27 mouse cellular contexts compared by ENCODE assay signal in the genomic region with DNA sequence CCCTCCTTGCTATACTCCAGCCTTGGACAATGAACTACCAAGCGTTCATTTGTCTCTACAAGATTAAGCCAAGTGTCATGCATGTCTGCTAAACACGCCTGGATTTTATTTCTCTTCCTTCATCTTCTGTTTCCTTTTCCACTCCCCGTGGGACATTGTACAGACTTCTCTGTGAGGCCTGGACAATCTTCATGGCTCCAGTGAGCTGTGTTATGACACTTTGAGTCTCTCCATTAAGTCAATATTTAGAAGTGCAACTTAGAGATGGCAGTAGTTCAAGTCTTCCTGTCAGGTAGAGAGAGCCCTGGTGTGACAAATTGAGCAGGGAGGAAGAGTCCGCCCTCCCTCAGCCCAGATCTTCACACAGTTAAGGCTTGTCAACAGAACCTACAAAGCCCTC. TPM values are rescaled to one million over a fixed set of nuclear protein-coding genes. Genes with fewer than 3 reads are reported as not detected.
DNase-seq lines count a peak whose midpoint lies in the region; ATAC-seq and TF ChIP-seq lines count a peak whose summit lies in the region.
"Had no signal": no experiment of that assay in that cellular context is flagged by ENCODE, and none has a peak within 500 bp of the region (broad histone marks: within the 10 kb centered on the region; RNA-seq: fewer than 3 reads in every experiment).

No protein-coding gene starts in this region.

- no peak for TF ChIP-seq CTCF in intestine, postnatal 0 days (IDR thresholded peaks at IDR 0.05; ENCODE audit: low read depth)

- no peaks in the 10 kb centered on the region for H3K36me3 ChIP-seq in intestine, embryonic 14.5 days (ENCODE audit: control insufficient read depth, insufficient read depth, low read length)
- H3K36me3 ChIP-seq in intestine, postnatal 0 days (ENCODE audit: control insufficient read depth, insufficient read depth) = no peaks in the 10 kb centered on the region
- H3K36me3 ChIP-seq in intestine, embryonic 15.5 days = no peaks in the 10 kb centered on the region
- H3K36me3 ChIP-seq in stomach, embryonic 15.5 days = no peaks in the 10 kb centered on the region
- no peaks in the 10 kb centered on the region for H3K36me3 ChIP-seq in liver, embryonic 11.5 days (ENCODE audit: control insufficient read depth, insufficient read depth, low read length)
- H3K36me3 ChIP-seq in forebrain, embryonic 11.5 days (ENCODE audit: control insufficient read depth, insufficient read depth, low read length) = no peaks in the 10 kb centered on the region
- H3K36me3 ChIP-seq: embryonic facial prominence, embryonic 12.5 days; heart, embryonic 12.5 days; heart, embryonic 15.5 days; hindbrain, embryonic 10.5 days; hindbrain, embryonic 13.5 days had no signal

- DNase-seq in intestine, embryonic 14.5 days (ENCODE audit: low spot score) = peak; percentile 66
- DNase-seq in liver, embryonic 11.5 days (ENCODE audit: low spot score) = no peak
- no peak for DNase-seq in layer of hippocampus, adult 11-12 months (ENCODE audit: low spot score)
- no peak for DNase-seq in forebrain, embryonic 11.5 days (ENCODE audit: low spot score)
- DNase-seq: adrenal gland, postnatal 10 days; adrenal gland, postnatal 36 days; cerebellum, adult 18-20 months; cerebellum, adult 9-10 months; cerebellum, postnatal 14 days; gastrocnemius, postnatal 10 days; gastrocnemius, postnatal 36 days; heart, postnatal 10 days; heart, postnatal 36 days had no signal

- no peak overlapping the region for H3K4me2 ChIP-seq in intestine, embryonic 14.5 days (ENCODE audit: low read length)
- H3K4me2 ChIP-seq in intestine, postnatal 0 days (replicated peaks; ENCODE audit: low read depth) = no peak overlapping the region
- no peak overlapping the region for H3K4me2 ChIP-seq in intestine, embryonic 15.5 days (replicated peaks)
- no peak overlapping the region for H3K4me2 ChIP-seq in stomach, embryonic 15.5 days
- H3K4me2 ChIP-seq in liver, embryonic 11.5 days = no peak overlapping the region
- no peak overlapping the region for H3K4me2 ChIP-seq in forebrain, embryonic 11.5 days (ENCODE audit: low read depth, low read length, severe bottlenecking)
- H3K4me2 ChIP-seq: embryonic facial prominence, embryonic 12.5 days; forebrain, embryonic 13.5 days; heart, embryonic 12.5 days; heart, embryonic 15.5 days; hindbrain, embryonic 13.5 days had no signal

- no peak overlapping the region for H3K4me3 ChIP-seq in intestine, embryonic 14.5 days (ENCODE audit: low read depth, low read length)
- H3K4me3 ChIP-seq in intestine, postnatal 0 days (ENCODE audit: low read depth, low read length) = no peak overlapping the region
- H3K4me3 ChIP-seq in intestine, embryonic 15.5 days (replicated peaks) = no peak overlapping the region
- no peak overlapping the region for H3K4me3 ChIP-seq in stomach, embryonic 15.5 days (replicated peaks)
- no peak overlapping the region for H3K4me3 ChIP-seq in liver, embryonic 11.5 days (ENCODE audit: low read depth, low read length)
- H3K4me3 ChIP-seq in forebrain, embryonic 11.5 days (ENCODE audit: low read depth, low read length) = no peak overlapping the region
- H3K4me3 ChIP-seq: embryonic facial prominence, embryonic 12.5 days; erythroblast, embryonic 14.5 days; forebrain, embryonic 13.5 days; heart, embryonic 12.5 days; heart, embryonic 15.5 days; hindbrain, embryonic 10.5 days; hindbrain, embryonic 13.5 days had no signal

- H3K27ac ChIP-seq in intestine, embryonic 14.5 days (ENCODE audit: low read depth) = no peak overlapping the region
- no peak overlapping the region for H3K27ac ChIP-seq in intestine, postnatal 0 days (ENCODE audit: low read depth, low read length)
- H3K27ac ChIP-seq in intestine, embryonic 15.5 days = no peak overlapping the region
- H3K27ac ChIP-seq in stomach, embryonic 15.5 days = no peak overlapping the region
- no peak overlapping the region for H3K27ac ChIP-seq in liver, embryonic 11.5 days (ENCODE audit: low read depth, low read length)
- H3K27ac ChIP-seq in forebrain, embryonic 11.5 days (ENCODE audit: low read depth, low read length) = no peak overlapping the region
- H3K27ac ChIP-seq: embryonic facial prominence, embryonic 12.5 days; forebrain, embryonic 13.5 days; heart, embryonic 15.5 days; hindbrain, embryonic 10.5 days; hindbrain, embryonic 13.5 days had no signal

- peak; percentile 78 for ATAC-seq in intestine, embryonic 14.5 days (replicated peaks; ENCODE audit: low FRiP score, low TSS enrichment, low read depth)
- ATAC-seq in intestine, postnatal 0 days = no peak
- ATAC-seq in intestine, embryonic 15.5 days = peak; percentile 85
- ATAC-seq in stomach, embryonic 15.5 days (ENCODE audit: insufficient read depth, low FRiP score, low read depth) = peak; percentile 79; the same call in 1 of the 2 replicates
- no peak for ATAC-seq in liver, embryonic 11.5 days (replicated peaks; ENCODE audit: low FRiP score)
- ATAC-seq in forebrain, embryonic 11.5 days (replicated peaks; ENCODE audit: low FRiP score) = no peak
- ATAC-seq: CD4-positive, CD25-positive, alpha-beta regulatory T cell, adult 4 months; forebrain, embryonic 13.5 days; forebrain, embryonic 16.5 days; hindbrain, embryonic 16.5 days had no signal

- 0 out of 2 replicates have a peak, but pooled peaks cover 3% of the 10 kb centered on the region for H3K9me3 ChIP-seq in intestine, embryonic 14.5 days (ENCODE audit: control insufficient read depth, low read length)
- no peaks in the 10 kb centered on the region for H3K9me3 ChIP-seq in intestine, postnatal 0 days (ENCODE audit: control insufficient read depth)
- H3K9me3 ChIP-seq in intestine, embryonic 15.5 days = no peaks in the 10 kb centered on the region
- no peaks in the 10 kb centered on the region for H3K9me3 ChIP-seq in stomach, embryonic 15.5 days
- no peaks in the 10 kb centered on the region for H3K9me3 ChIP-seq in liver, embryonic 11.5 days (ENCODE audit: control insufficient read depth, low read length)
- H3K9me3 ChIP-seq in forebrain, embryonic 11.5 days (ENCODE audit: control insufficient read depth, low read length) = no peaks in the 10 kb centered on the region
- H3K9me3 ChIP-seq: embryonic facial prominence, embryonic 12.5 days; forebrain, embryonic 13.5 days; heart, embryonic 12.5 days; heart, embryonic 15.5 days; hindbrain, embryonic 10.5 days; hindbrain, embryonic 13.5 days had no signal

- 0 out of 2 replicates have a peak, but pooled peaks cover 8% of the 10 kb centered on the region for H3K4me1 ChIP-seq in intestine, embryonic 14.5 days (replicated peaks; ENCODE audit: control insufficient read depth, insufficient read depth, low read length)
- H3K4me1 ChIP-seq in intestine, postnatal 0 days (replicated peaks; ENCODE audit: control insufficient read depth, insufficient read depth, low read length) = no peaks in the 10 kb centered on the region
- no peaks in the 10 kb centered on the region for H3K4me1 ChIP-seq in intestine, embryonic 15.5 days (replicated peaks)
- H3K4me1 ChIP-seq in stomach, embryonic 15.5 days = no peaks in the 10 kb centered on the region
- H3K4me1 ChIP-seq in liver, embryonic 11.5 days (replicated peaks; ENCODE audit: control insufficient read depth, insufficient read depth, low read length) = no peaks in the 10 kb centered on the region
- H3K4me1 ChIP-seq in forebrain, embryonic 11.5 days (replicated peaks; ENCODE audit: control insufficient read depth, insufficient read depth, low read length) = no peaks in the 10 kb centered on the region
- H3K4me1 ChIP-seq: embryonic facial prominence, embryonic 12.5 days; forebrain, embryonic 13.5 days; heart, embryonic 12.5 days; heart, embryonic 15.5 days; hindbrain, embryonic 13.5 days had no signal

- H3K9ac ChIP-seq in intestine, embryonic 14.5 days (ENCODE audit: low read length) = no peak overlapping the region
- no peak overlapping the region for H3K9ac ChIP-seq in intestine, postnatal 0 days (ENCODE audit: low read depth, low read length)
- no peak overlapping the region for H3K9ac ChIP-seq in intestine, embryonic 15.5 days
- H3K9ac ChIP-seq in stomach, embryonic 15.5 days = no peak overlapping the region
- H3K9ac ChIP-seq in liver, embryonic 11.5 days (ENCODE audit: low read depth, low read length) = no peak overlapping the region
- H3K9ac ChIP-seq in forebrain, embryonic 11.5 days (ENCODE audit: low read length) = no peak overlapping the region
- H3K9ac ChIP-seq: embryonic facial prominence, embryonic 12.5 days; forebrain, embryonic 13.5 days; heart, embryonic 12.5 days; heart, embryonic 15.5 days; hindbrain, embryonic 13.5 days had no signal

- 28% methylated on average over 4 of the region's 4 CpGs for WGBS in intestine, embryonic 14.5 days
- WGBS in intestine, postnatal 0 days = 55% methylated on average over 4 of the region's 4 CpGs
- WGBS in intestine, embryonic 15.5 days = 39% methylated on average over 4 of the region's 4 CpGs
- 36% methylated on average over 4 of the region's 4 CpGs for WGBS in stomach, embryonic 15.5 days
- 74% methylated on average over 4 of the region's 4 CpGs for WGBS in liver, embryonic 11.5 days
- WGBS in forebrain, embryonic 11.5 days = 91% methylated on average over 4 of the region's 4 CpGs

- peaks cover 48% of the 10 kb centered on the region for H3K27me3 ChIP-seq in intestine, embryonic 14.5 days (replicated peaks; ENCODE audit: control insufficient read depth, insufficient read depth, low read length)
- H3K27me3 ChIP-seq in intestine, postnatal 0 days (replicated peaks; ENCODE audit: control insufficient read depth, insufficient read depth, low read length) = 0 out of 2 replicates have a peak, but pooled peaks cover 3% of the 10 kb centered on the region
- H3K27me3 ChIP-seq in intestine, embryonic 15.5 days (replicated peaks) = 0 out of 2 replicates have a peak, but pooled peaks cover 7% of the 10 kb centered on the region
- H3K27me3 ChIP-seq in stomach, embryonic 15.5 days (replicated peaks) = no peaks in the 10 kb centered on the region
- H3K27me3 ChIP-seq in liver, embryonic 11.5 days (replicated peaks; ENCODE audit: control insufficient read depth, insufficient read depth, low read length) = no peaks in the 10 kb centered on the region
- no peaks in the 10 kb centered on the region for H3K27me3 ChIP-seq in forebrain, embryonic 11.5 days (ENCODE audit: control insufficient read depth, insufficient read depth, low read length)
- H3K27me3 ChIP-seq: embryonic facial prominence, embryonic 12.5 days; forebrain, embryonic 13.5 days; heart, embryonic 15.5 days; hindbrain, embryonic 13.5 days had no signal

RNA-seq across cellular contexts. Expression of a gene that starts 47.3 kb away (rescaled TPM):
- polyA plus RNA-seq in intestine, embryonic 14.5 days (2014; fragmentation: Nextera tagmentation; extraction: Ambion mirVana) = 0.13 and 0.23 TPM in 2 replicates
- 0.20 and 0.37 TPM in 2 replicates for polyA plus RNA-seq in intestine, postnatal 0 days (2015; fragmentation: Nextera tagmentation; extraction: Ambion mirVana)
- 0.16 and 0.62 TPM in 2 replicates for polyA plus RNA-seq in intestine, embryonic 15.5 days (2015; fragmentation: Nextera tagmentation; extraction: Ambion mirVana)
- 0.31 and 0.77 TPM in 2 replicates for polyA plus RNA-seq in stomach, embryonic 15.5 days (2015; fragmentation: Nextera tagmentation; extraction: Ambion mirVana)
- polyA plus RNA-seq in liver, embryonic 11.5 days (2014; fragmentation: Nextera tagmentation; extraction: Ambion mirVana) = 0.15 and 0.71 TPM in 2 replicates
- 0.13 TPM in 1 of 2 replicates, not detected in the other for polyA plus RNA-seq in forebrain, embryonic 11.5 days (2014; fragmentation: Nextera tagmentation; extraction: Ambion mirVana)
- polyA plus RNA-seq: C2C12; erythroblast, embryonic 14.5 days had no signal

Comparison
In these comparisons a context has a peak if more than half of its experiments do, and no peak if none do; other contexts are left out.
1. ATAC-seq: peak in intestine, embryonic 14.5 days (single experiment), intestine, embryonic 15.5 days (single experiment) and stomach, embryonic 15.5 days (single experiment); none in intestine, postnatal 0 days (single experiment), liver, embryonic 11.5 days (single experiment) and forebrain, embryonic 11.5 days (single experiment).